Mouse (Mus musculus): Measurements from ENCODE around the gene Alox15.

DNA sequence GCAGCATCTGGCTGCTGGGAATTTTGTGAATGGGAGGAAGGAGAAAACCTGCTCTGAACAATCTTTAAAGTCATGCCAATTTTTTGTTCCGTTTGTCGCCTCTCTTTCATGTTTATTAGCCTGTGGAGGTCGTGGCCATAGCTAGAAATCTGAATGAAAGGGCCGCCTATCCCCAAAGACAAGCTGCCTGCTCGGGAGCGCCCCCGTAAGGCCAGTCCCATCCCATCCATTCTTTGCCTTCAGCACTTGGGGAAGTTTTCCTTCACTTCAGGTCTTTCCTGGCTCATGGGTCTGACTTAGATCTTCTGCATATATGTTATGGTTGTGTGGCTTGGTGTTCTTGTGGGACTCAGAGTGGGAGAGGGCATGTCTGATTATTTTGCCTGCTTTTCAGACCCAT is 12.3 kb downstream of the Alox15 start:
- TF ChIP-seq CTCF (IDR thresholded peaks at IDR 0.05; ENCODE audit: insufficient read depth, low read depth, low read length): no peak
- TF ChIP-seq POLR2A (IDR thresholded peaks at IDR 0.05; ENCODE audit: insufficient read depth, low read depth, low read length): no peak
